Mouse (Mus musculus) heart, adult 2 months (tissue): Measurements from ENCODE around the gene Wdr37. TPM values are rescaled to one million over a fixed set of nuclear protein-coding genes. Genes with fewer than 3 reads are reported as not detected.

Experiments used
- DNase-seq, 2 experiments: peaks; one replicate each; pipeline ENCODE4 v3.0.0; 2021
- H3K27ac ChIP-seq: fragments of 200-600 bp; 2 replicates; pipeline ENCODE4 v1.8.1; 2022
- H3K27me3 ChIP-seq: fragments of 200-500 bp; 2 replicates; pipeline ENCODE4 v1.6.1; 2012; ENCODE audit warnings: mild to moderate bottlenecking, low read length, inconsistent platforms, mixed read lengths; ENCODE audit not compliant: control insufficient read depth, insufficient read depth
- H3K36me3 ChIP-seq: fragments of 200-500 bp; 2 replicates; pipeline ENCODE4 v1.6.1; 2012; ENCODE audit warnings: low read length, inconsistent platforms; ENCODE audit not compliant: control insufficient read depth, insufficient read depth
- H3K4me1 ChIP-seq: fragments of 200-500 bp; 2 replicates; pipeline ENCODE4 v1.6.1; 2011; ENCODE audit warnings: low read length; ENCODE audit not compliant: control insufficient read depth, insufficient read depth
- H3K4me3 ChIP-seq: fragments of 200-600 bp; 2 replicates; pipeline ENCODE4 v1.8.1; 2022
- H3K79me2 ChIP-seq: fragments of 200-500 bp; replicated peaks from 2 replicates; pipeline ENCODE4 v1.6.1; 2012; ENCODE audit warnings: mild to moderate bottlenecking, inconsistent platforms, low read length, moderate library complexity, mixed read lengths; ENCODE audit not compliant: control insufficient read depth, insufficient read depth
- H3K9ac ChIP-seq: fragments of 200-500 bp; 2 replicates; pipeline ENCODE4 v1.6.1; 2012; ENCODE audit warnings: low read depth, mild to moderate bottlenecking, control low read depth, inconsistent platforms, low read length, mixed read lengths
- CTCF ChIP-seq: fragments of 200-600 bp; IDR thresholded peaks from 2 replicates; pipeline ENCODE4 v1.8.1; 2022; ENCODE audit warnings: antibody characterized with exemption, mild to moderate bottlenecking, moderate library complexity
- EP300 ChIP-seq: fragments of 200-500 bp; IDR thresholded peaks from 2 replicates; pipeline ENCODE4 v1.6.1; 2011; ENCODE audit warnings: low read depth, low read length, control low read depth; ENCODE audit not compliant: insufficient read depth
- POLR2A ChIP-seq: fragments of 200-500 bp; IDR thresholded peaks from 2 replicates; pipeline ENCODE4 v1.6.1; 2011; ENCODE audit warnings: mild to moderate bottlenecking, low read depth, low read length, control low read depth; ENCODE audit not compliant: insufficient read depth
- WGBS: fragments of 180-500 bp; shearing (Covaris S2); methylation state at CpG from one replicate; pipeline ENCODE4 v1.1.7; 2018; 5-methylcytosine and 5-hydroxymethylcytosine counted together
- intact Hi-C: fragments of 180-260 bp; cut with DNase I; formaldehyde crosslinking; loops from one replicate; pipeline ENCODE4 v1.15.1; 2025
- microRNA-seq, 2 experiments: library from miRNA; unstranded; fragments of <30 nt; microRNA quantifications; one replicate each; pipeline ENCODE4 v1.2.0; 2021
- polyA plus RNA-seq: library from polyadenylated mRNA; depleted of rRNA; stranded (reverse); fragments of >200 nt; gene quantifications from 2 replicates; pipeline ENCODE4 v1.2.3, GENCODE M21; 2012; rRNA removed
- total RNA-seq, 2 experiments: library from RNA; stranded (reverse); gene quantifications; 2 replicates each; pipeline ENCODE4 v1.2.3; 2021

Wdr37 gene
- total and polyA plus RNA-seq, 3 experiments = 12.6 to 38.7 (median 33.3) TPM

DNA sequence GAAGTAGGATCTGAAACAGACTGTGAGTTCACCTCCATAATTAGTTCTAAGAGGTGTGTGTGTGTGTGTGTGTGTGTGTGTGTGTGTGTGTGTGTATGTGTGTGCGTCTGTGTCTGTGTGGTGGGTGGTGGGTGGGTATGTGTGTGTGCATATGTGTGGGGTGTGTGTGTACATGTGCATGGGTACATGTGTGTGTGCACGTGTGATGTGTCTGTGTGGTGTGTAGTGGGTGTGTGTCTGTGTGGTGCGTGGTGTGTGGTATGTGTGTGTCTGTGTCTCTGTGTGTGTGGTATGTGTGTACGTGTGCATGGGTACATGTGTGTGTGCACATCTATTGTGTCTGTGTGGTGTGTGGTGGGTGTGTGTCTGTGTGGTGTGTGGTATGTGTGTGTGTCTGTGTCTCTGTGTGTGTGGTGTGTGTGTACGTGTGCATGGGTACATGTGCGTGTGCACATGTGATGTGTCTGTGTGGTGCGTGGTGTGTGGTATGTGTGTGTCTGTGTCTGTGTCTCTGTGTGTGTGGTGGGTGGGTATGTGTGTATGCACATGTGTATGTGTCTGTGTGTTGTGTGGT lies 102.0 kb downstream of the Wdr37 start:
- intact Hi-C loops = no loop called here
- no peaks in the 10 kb centered on the region for H3K27me3 ChIP-seq
- 90% methylated on average over 7 of the region's 7 CpGs for WGBS
- no peaks in the 10 kb centered on the region for H3K36me3 ChIP-seq
- H3K9ac ChIP-seq = no peak overlapping the region
- no peak for DNase-seq
- H3K4me1 ChIP-seq = no peaks in the 10 kb centered on the region
- H3K79me2 ChIP-seq = no peaks in the 10 kb centered on the region
- H3K27ac ChIP-seq = no peak overlapping the region
- no peak overlapping the region for H3K4me3 ChIP-seq
- no peak for TF ChIP-seq EP300
- TF ChIP-seq POLR2A = no peak
- no peak for TF ChIP-seq CTCF

- Histone ChIP-seq H3K79me2 (no peaks in the 10 kb centered on the region), H3K27ac (no peak overlapping the region), H3K9ac (no peak overlapping the region), H3K4me3 (no peak overlapping the region), H3K4me1 (no peaks in the 10 kb centered on the region), H3K36me3 (no peaks in the 10 kb centered on the region), H3K27me3 (no peaks in the 10 kb centered on the region)
- TF ChIP-seq CTCF (no peak), EP300 (no peak), POLR2A (no peak)
- intact Hi-C loops = no loop called here
- WGBS = 13% methylated on average over 8 of the region's 8 CpGs
- no peak for DNase-seq
Measured at GRCm38 (mm10) chr13:8760940-8761339, 110.8 kb downstream of the Wdr37 start.

Small RNAs within 50 kb of the gene (microRNA-seq; reads per million reads assigned to microRNA genes)
- 0 reads per million in 2 experiments for gene Gm22750

Other genes with a start within 250 kb of the Wdr37 start
- gene Idi1, start 13.6 kb upstream of the Wdr37 start, total RNA-seq = 1 to 10 TPM; 4.5 to 4.9 TPM
- 3.0 and 6.9 TPM in 2 replicates for gene Idi1, start 13.6 kb upstream of the Wdr37 start, polyA plus RNA-seq
- gene Gm9745, start 76.3 kb upstream of the Wdr37 start, total RNA-seq = not detected
- gene Gm9745, start 76.3 kb upstream of the Wdr37 start, polyA plus RNA-seq = not detected in 2 replicates
- not detected for gene Idi2, start 81.0 kb upstream of the Wdr37 start, total RNA-seq
- gene Idi2, start 81.0 kb upstream of the Wdr37 start, polyA plus RNA-seq = not detected in 2 replicates
- 10 to 100 TPM; 36.9 to 37.9 TPM for gene Gtpbp4, start 124.2 kb upstream of the Wdr37 start, total RNA-seq
- 7.1 and 17.1 TPM in 2 replicates for gene Gtpbp4, start 124.2 kb upstream of the Wdr37 start, polyA plus RNA-seq
- 10 to 100 TPM; 67.4 to 75.3 TPM for gene Larp4b, start 222.0 kb upstream of the Wdr37 start, total RNA-seq
- gene Larp4b, start 222.0 kb upstream of the Wdr37 start, polyA plus RNA-seq = 17.0 and 25.9 TPM in 2 replicates